Mouse (Mus musculus) skeletal muscle tissue, postnatal 0 days (tissue): ENCODE measurements around the gene Dgcr8. TPM values are rescaled to one million over a fixed set of nuclear protein-coding genes. Genes with fewer than 3 reads are reported as not detected.
A peak's percentile ranks its signal among the peaks of the same experiment; 100 is the strongest.

Experiments used
- microRNA counts: library from miRNA; unstranded; fragments of <30 nt; microRNA quantifications from one replicate; lab custom pipeline; 2015
- microRNA-seq, 2 experiments: library from miRNA; unstranded; fragments of <30 nt; microRNA quantifications; one replicate each; pipeline ENCODE4; 2016
- polyA plus RNA-seq: library from polyadenylated mRNA; unstranded; fragments of >200 nt; fragmentation: Nextera tagmentation; extraction: Ambion mirVana; gene quantifications from 2 replicates; pipeline ENCODE4 v1.2.1, GENCODE M21; 2015

The Dgcr8 gene
- polyA plus RNA-seq: 10.9 and 13.9 TPM in 2 replicates

DNA sequence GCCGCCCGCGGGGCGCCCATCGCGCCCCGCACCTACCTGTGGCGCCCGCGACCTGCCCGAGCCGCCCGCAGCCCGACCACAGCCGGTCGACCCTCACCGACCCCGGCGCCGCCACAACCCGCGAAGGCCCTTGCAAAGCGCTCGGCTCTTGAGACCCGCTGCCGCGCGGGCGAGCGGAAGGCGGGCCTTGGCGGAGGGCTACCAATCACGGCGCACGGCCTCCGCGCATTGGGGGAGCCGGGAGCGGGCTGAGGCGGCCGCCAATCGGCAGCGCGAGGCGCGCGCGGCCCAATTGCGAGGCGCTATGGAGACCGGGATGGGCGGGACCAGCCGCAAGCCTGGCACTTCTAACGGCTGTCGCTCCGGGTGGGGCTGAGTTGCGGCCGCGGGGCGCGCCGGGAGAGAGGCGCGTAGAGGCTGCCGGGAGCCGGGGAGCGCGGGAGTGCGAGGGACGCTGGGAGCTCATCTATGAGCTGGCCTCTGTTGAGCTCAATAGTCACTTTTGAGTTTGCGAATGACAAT, at the start of gene Dgcr8:
Dgcr8 (minus strand) TSS at position 180 of the 522 bp plus-strand sequence.

DNA sequence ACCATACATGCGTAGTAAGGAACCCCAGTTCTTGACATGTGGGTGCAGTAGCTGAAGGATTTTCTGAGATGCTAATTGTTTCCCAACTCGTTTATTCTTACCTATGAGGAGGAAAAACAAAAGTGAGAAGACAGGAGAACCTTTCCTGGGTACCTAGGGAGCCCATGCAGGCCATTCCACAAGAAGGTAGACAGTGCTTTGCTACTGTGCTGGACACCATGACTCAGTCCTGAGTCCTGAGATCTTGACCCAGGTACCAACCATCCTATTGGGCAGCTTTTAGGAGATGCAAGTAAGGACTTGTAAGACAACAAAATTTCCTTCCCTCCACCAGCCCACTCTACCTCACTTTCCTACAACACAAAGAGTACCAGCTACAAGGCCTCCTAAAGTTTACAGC, 30.8 kb downstream of the Dgcr8 start, which contains the start of gene Gm49776:
Gm49776 (minus strand) TSS at position 101 of the 400 bp plus-strand sequence.

DNA sequence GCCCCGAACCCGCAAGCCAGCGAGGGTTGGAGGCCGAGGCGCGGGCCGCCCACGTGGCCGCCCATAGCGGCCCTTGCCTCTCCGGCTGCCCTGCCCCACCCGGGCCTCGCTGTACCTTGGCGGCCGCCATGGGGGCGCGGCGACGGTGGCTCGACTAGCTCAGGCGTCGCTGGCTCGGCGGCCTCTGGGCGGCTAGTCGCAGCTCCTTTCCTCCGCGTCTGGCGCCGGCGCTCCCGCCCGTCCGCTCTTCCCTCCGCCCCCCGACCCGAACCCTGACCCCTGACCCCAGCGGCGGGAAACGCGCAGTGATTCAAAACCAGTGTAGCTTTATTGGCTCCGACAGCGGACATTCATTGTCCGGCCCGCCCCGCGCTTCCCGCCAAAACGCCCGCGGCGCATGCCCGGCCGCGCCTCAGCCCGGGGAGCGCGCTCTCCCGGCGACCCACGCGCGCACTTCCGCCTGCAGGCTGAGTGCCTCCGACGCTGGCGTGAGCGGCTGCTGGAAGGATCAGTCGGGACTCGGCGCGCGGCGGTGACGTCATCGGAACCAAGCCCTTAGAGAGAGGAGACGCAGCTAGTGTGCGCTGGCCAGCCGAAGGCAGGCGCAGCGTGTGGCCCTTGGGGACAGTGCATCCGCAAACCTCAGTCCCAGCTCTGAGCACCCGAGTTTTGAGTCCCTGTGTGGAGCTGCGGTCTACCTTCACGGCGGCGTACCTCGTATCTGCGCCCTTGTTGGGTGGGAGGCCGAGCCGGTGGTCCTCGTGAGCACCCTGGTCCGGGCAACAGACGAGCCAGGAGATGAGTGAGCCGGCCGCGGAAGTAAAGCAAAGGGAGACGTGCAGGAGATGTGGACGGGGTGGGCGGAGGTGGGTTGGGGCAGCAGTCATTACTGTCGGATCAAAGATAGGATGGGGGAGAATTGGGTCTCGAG, 40.3 kb downstream of the Dgcr8 start, which contains the start of the genes Trmt2a and Ranbp1:
Trmt2a (plus strand) TSS at position 247 of the 931 bp plus-strand sequence.
Ranbp1 (minus strand) TSS at position 300 of the 931 bp plus-strand sequence.

DNA sequence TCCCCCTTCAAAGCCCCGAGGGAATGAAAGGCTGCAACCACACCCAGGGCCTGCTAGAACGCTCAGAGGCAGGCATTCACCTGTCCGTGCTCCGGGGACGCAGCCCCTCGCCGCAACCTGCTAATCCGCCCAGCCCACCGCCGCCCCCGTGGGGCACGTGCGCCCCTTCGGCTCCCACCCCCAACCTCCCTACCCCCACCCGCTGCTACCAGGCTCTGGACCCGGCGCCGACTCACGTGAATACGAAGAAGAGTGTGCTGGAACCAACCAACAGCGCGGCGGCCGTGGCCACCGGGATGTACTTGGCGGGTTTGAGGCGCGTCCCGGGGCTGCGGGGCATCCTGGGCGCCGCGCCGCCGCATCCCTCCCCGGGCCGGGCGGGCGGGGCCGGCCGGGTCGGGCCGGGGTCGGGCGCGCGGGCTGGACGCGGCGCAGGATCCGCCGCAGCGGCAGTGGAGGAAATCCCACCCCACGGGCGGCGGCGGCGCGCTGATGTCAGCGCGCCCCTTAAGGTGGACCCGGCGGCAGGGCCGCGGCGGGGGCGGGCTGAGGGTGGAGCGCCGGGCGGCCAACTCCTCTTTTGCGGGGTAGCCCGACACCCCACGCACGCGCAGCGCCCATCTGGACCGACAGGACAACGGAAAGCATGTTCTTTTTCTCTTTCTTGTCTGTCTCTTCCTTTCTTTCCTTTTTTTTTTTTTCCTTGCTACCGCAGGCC, 54.2 kb downstream of the Dgcr8 start, which contains the start of gene Zdhhc8:
Zdhhc8 (minus strand) TSS at position 466 of the 718 bp plus-strand sequence.

DNA sequence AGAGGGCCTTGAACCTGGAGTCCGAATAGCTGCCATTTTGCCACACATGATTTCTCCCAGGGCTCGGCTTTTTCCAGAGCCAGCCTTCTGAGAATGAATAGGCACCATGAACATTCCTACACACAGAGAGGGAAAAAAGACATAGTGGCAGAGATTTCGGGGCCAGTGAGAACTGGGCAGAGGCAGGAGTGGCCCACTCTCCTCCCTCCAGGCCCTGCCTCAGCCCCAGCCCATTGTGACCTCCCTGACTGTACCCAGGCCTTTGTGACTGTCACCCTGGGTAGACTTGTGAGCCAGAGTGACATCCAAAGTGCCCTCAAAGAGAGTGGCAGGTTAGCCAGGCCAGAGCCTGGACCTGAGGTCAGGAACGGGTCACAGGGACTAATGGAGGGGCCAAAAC, 71.5 kb downstream of the Dgcr8 start, which contains the start of gene Ccdc188:
Ccdc188 (plus strand) TSS at position 301 of the 400 bp plus-strand sequence.

MicroRNAs encoded within 50 kb of the gene (microRNA counts, 519-probe panel; counts per million panel counts)
- microRNA mmu-miR-1306 (lab: Ali Mortazavi, UCI) (296 counts per million, percentile 58 among the panel's probes with 10 or more counts), microRNA mmu-miR-185 (lab: Ali Mortazavi, UCI) (296 counts per million, percentile 58 among the panel's probes with 10 or more counts)

Small RNA genes lying within 50 kb of the gene (microRNA-seq; reads per million reads assigned to microRNA genes)
- gene Gm24572 (0 to 0.42 reads per million in 2 experiments), gene Mir1306 (99.3 to 139 reads per million in 2 experiments), gene Mir185 (118 to 137 reads per million in 2 experiments)

Other genes with a start within 250 kb of the Dgcr8 start
- 64.5 and 71.5 TPM in 2 replicates for gene Dgcr6, start 236.4 kb downstream of the Dgcr8 start, polyA plus RNA-seq
- 5.5 and 7.0 TPM in 2 replicates for gene Prodh, start 199.0 kb downstream of the Dgcr8 start, polyA plus RNA-seq
- 0.26 and 0.37 TPM in 2 replicates for gene Rtn4r, start 161.6 kb downstream of the Dgcr8 start, polyA plus RNA-seq
- gene Ccdc188, start 71.4 kb downstream of the Dgcr8 start, polyA plus RNA-seq: not detected in 2 replicates
- gene Zdhhc8, start 54.1 kb downstream of the Dgcr8 start, polyA plus RNA-seq: 20.2 and 20.5 TPM in 2 replicates
- 36.3 and 37.2 TPM in 2 replicates for gene Trmt2a, start 40.6 kb downstream of the Dgcr8 start, polyA plus RNA-seq
- 151 and 209 TPM in 2 replicates for gene Ranbp1, start 40.5 kb downstream of the Dgcr8 start, polyA plus RNA-seq
- 1.4 TPM in 1 of 2 replicates, not detected in the other for gene Gm49776, start 30.9 kb downstream of the Dgcr8 start, polyA plus RNA-seq
- 22.1 and 27.7 TPM in 2 replicates for gene Tango2, start 58.9 kb upstream of the Dgcr8 start, polyA plus RNA-seq
- 16.2 and 18.4 TPM in 2 replicates for gene Arvcf, start 58.9 kb upstream of the Dgcr8 start, polyA plus RNA-seq
- gene Txnrd2, start 137.1 kb upstream of the Dgcr8 start, polyA plus RNA-seq: 19.4 and 20.9 TPM in 2 replicates
- gene Comt, start 137.6 kb upstream of the Dgcr8 start, polyA plus RNA-seq: 111 and 116 TPM in 2 replicates
- 4.8 and 6.1 TPM in 2 replicates for gene Gnb1l, start 209.5 kb upstream of the Dgcr8 start, polyA plus RNA-seq
- 0.93 and 1.5 TPM in 2 replicates for gene Rtl10, start 209.7 kb upstream of the Dgcr8 start, polyA plus RNA-seq